Mouse (Mus musculus) small intestine, adult 2 months (tissue): ENCODE data around the gene Strip1. TPM values are rescaled to one million over a fixed set of nuclear protein-coding genes. Genes with fewer than 3 reads are reported as not detected.
A peak's percentile ranks its signal among the peaks of the same experiment; 100 is the strongest.

Experiments
- H3K27ac ChIP-seq: fragments of 200-500 bp; 2 replicates; pipeline ENCODE4 v1.5.1; 2012; ENCODE audit warnings: low read depth, low read length, control low read depth, inconsistent platforms; ENCODE audit not compliant: insufficient read depth
- H3K27me3 ChIP-seq: fragments of 200-500 bp; 2 replicates; pipeline ENCODE4 v1.6.1; 2012; ENCODE audit warnings: mild to moderate bottlenecking, moderate library complexity, low read length, inconsistent platforms; ENCODE audit not compliant: control insufficient read depth, insufficient read depth
- H3K36me3 ChIP-seq: fragments of 200-500 bp; 2 replicates; pipeline ENCODE4 v1.6.1; 2012; ENCODE audit warnings: mild to moderate bottlenecking, low read length, control low read depth, inconsistent platforms; ENCODE audit not compliant: control insufficient read depth, insufficient read depth
- H3K4me1 ChIP-seq: fragments of 200-500 bp; 2 replicates; pipeline ENCODE4 v1.6.1; 2012; ENCODE audit warnings: low read length, inconsistent platforms, mixed read lengths; ENCODE audit not compliant: control insufficient read depth, insufficient read depth, insufficient read length
- H3K4me3 ChIP-seq: fragments of 200-500 bp; 2 replicates; pipeline ENCODE4 v1.5.1; 2012; ENCODE audit warnings: low read depth, mild to moderate bottlenecking, control low read depth, inconsistent platforms, low read length, moderate library complexity
- CTCF ChIP-seq: fragments of 200-500 bp; IDR thresholded peaks from 2 replicates; pipeline ENCODE4 v1.5.1; 2012; ENCODE audit warnings: low read depth, mild to moderate bottlenecking, control low read depth, inconsistent platforms, low read length, moderate library complexity, mixed read lengths; ENCODE audit not compliant: insufficient replicate concordance, insufficient read length; ENCODE audit errors: extremely low read depth
- POLR2A ChIP-seq: fragments of 200-500 bp; IDR thresholded peaks from 2 replicates; pipeline ENCODE4 v1.6.1; 2012; ENCODE audit warnings: low read depth, mild to moderate bottlenecking, control low read depth, inconsistent platforms, low read length, moderate library complexity
- WGBS: fragments of 180-500 bp; shearing (Covaris S2); methylation state at CpG from one replicate; pipeline ENCODE4 v1.1.7; 2018; 5-methylcytosine and 5-hydroxymethylcytosine counted together
- polyA plus RNA-seq: library from polyadenylated mRNA; depleted of rRNA; stranded (reverse); fragments of >200 nt; gene quantifications from 2 replicates; pipeline ENCODE4 v1.2.3, GENCODE M21; 2012

Gene Strip1
- polyA plus RNA-seq, 1 experiment = 46.9 TPM

DNA sequence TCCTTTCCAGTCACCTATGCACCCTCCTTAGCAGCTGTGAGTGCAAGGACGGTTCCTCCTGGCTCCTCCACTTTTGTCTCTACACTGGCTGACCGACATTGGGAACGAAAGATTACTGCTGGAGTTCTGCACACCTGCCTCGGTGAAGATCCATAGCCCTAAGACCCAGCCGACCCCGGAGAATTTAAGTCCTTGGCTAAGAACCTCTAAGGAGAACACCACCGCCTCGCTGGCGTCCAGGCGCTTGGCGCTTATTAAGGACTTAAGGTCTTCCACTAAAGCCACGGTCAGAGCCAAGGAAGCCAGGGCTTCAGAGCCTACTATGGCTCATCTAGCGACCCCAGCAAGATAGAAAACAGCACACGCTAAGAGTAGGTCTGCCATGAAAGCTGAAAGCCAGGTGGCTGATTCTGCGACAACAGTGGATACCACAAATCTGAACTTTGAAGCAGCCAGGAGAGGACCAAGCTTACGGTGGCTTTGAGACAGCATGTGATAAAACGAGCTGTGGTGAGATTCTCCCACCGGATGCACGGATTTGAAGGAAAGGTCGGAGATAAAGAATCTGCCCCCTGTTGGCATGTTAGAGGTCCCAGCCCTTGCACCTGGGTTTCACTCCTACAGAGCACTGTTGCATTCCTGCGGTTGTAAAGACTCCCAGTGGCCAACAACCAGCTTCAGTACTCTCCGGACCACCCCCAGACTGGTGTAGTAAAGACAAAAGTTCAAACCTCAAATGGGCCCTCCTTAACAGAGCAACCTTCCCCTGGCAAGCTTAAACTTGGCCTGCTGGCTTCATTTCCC is 33.7 kb downstream of the Strip1 start:
- Histone ChIP-seq H3K27ac (no peak overlapping the region), H3K4me1 (peaks cover 10% of the 10 kb centered on the region), H3K27me3 (peaks cover 63% of the 10 kb centered on the region), H3K4me3 (no peak overlapping the region), H3K36me3 (no peaks in the 10 kb centered on the region)
- 20% methylated on average over 22 of the region's 22 CpGs for WGBS
- TF ChIP-seq CTCF (no peak), POLR2A (no peak)

- no peak overlapping the region for H3K4me3 ChIP-seq
- peaks cover 10% of the 10 kb centered on the region for H3K4me1 ChIP-seq
- no peaks in the 10 kb centered on the region for H3K36me3 ChIP-seq
- TF ChIP-seq CTCF (no peak), POLR2A (no peak)
- H3K27me3 ChIP-seq = peaks cover 70% of the 10 kb centered on the region
- 6% methylated on average over 24 of the region's 24 CpGs for WGBS
- H3K27ac ChIP-seq = no peak overlapping the region
These were observed 34.4 kb downstream of the Strip1 start for GRCm38 (mm10) chr3:107597134-107597533.

- no peaks in the 10 kb centered on the region for H3K36me3 ChIP-seq
- TF ChIP-seq CTCF (no peak), POLR2A (no peak)
- peaks cover 71% of the 10 kb centered on the region for H3K27me3 ChIP-seq
- WGBS = 2% methylated on average over 26 of the region's 26 CpGs
- no peak overlapping the region for H3K27ac ChIP-seq
- no peak overlapping the region for H3K4me3 ChIP-seq
- H3K4me1 ChIP-seq = peaks cover 10% of the 10 kb centered on the region
These were observed 34.9 kb downstream of the Strip1 start for GRCm38 (mm10) chr3:107596559-107596958.

GRCm38 (mm10) chr3:107595938-107596461 is 35.5 kb downstream of the Strip1 start:
- Histone ChIP-seq H3K4me1 (peaks cover 10% of the 10 kb centered on the region), H3K36me3 (no peaks in the 10 kb centered on the region), H3K4me3 (no peak overlapping the region), H3K27ac (no peak overlapping the region), H3K27me3 (peaks cover 75% of the 10 kb centered on the region)
- WGBS = 3% methylated on average over 34 of the region's 34 CpGs
- TF ChIP-seq CTCF (no peak), POLR2A (no peak)

- no peak overlapping the region for H3K27ac ChIP-seq
- H3K4me1 ChIP-seq = peaks cover 10% of the 10 kb centered on the region
- peak overlapping the region; percentile 9 for H3K4me3 ChIP-seq
- no peaks in the 10 kb centered on the region for H3K36me3 ChIP-seq
- H3K27me3 ChIP-seq = peaks cover 75% of the 10 kb centered on the region
- WGBS = 3% methylated on average over 50 of the region's 50 CpGs
- TF ChIP-seq CTCF = no peak
- no peak for TF ChIP-seq POLR2A
These were observed 36.1 kb downstream of the Strip1 start for GRCm38 (mm10) chr3:107595264-107595937.

DNA sequence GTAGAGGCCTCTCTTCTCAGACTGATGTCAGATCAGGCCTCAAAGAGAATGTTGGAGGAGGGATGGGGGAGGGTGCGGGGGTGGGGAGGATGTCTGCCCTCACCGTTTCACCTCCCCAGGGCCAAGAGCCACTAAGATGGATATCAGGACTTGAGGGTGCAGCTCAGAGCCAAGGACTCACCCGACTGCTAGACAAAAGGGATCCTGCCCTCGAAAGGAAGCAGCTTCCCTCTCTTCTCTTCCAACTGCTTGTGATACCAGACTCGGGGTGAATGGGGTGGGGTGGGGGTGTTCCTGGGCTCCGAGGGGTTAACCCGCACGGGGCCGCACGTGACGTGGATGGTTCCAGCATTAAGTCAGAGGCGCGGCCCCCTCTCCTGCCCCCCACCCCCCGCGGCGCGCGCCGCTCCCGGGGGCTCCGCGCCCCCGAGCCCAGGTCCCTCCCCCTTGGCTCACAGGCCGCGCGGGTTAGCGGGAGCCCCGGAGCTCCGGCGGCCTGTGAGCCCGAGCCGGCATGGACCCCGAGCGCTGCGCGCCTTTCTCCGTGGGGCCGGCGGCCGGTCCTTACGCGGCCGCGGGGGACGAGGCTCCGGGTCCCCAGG is 36.7 kb downstream of the Strip1 start, which contains the start of gene Alx3:
Gene Alx3 (plus strand): TSS at position 370 of the 602 bp plus-strand sequence.
- H3K27ac ChIP-seq = no peak within 1 kb of the TSS
- WGBS = 2% methylated on average over 39 of the region's 46 CpGs
- H3K4me1 ChIP-seq = peaks cover 10% of the 10 kb centered on the region
- no peaks in the 10 kb centered on the region for H3K36me3 ChIP-seq
- H3K27me3 ChIP-seq = peaks cover 71% of the 10 kb centered on the region
- peak within 1 kb of the TSS; percentile 9 for H3K4me3 ChIP-seq
- TF ChIP-seq POLR2A (no peak), CTCF (no peak)

DNA sequence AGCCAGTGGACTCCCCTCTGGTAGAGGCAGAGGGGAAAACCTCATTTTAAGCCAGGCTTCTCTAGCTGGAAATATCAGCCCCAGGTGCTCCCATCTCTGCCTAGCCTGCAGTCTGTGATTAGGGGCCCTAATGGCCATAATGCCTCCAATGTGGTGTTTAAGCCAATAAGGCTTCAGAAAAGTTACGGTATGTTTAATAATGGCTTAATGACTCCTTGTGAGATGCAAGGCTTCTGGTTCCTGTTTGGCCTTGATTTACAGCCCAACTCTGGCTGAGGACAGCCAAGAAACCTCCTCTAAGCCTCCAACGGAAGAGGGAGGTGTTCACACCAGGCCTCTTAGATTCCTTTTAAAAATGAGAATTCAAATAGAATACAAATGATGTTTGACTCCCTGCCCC is 37.9 kb downstream of the Strip1 start:
- no peak overlapping the region for H3K27ac ChIP-seq
- no peak for TF ChIP-seq POLR2A
- no peak for TF ChIP-seq CTCF
- H3K36me3 ChIP-seq = no peaks in the 10 kb centered on the region
- no peak overlapping the region for H3K4me3 ChIP-seq
- H3K4me1 ChIP-seq = peaks cover 10% of the 10 kb centered on the region
- peaks cover 66% of the 10 kb centered on the region for H3K27me3 ChIP-seq
- 48% methylated on average over 2 of the region's 2 CpGs for WGBS
